Mouse (Mus musculus) granulocyte monocyte progenitor cell, adult 5-6 weeks (primary cell): ENCODE data around the gene Scfd2. TPM values are rescaled to one million over a fixed set of nuclear protein-coding genes. Genes with fewer than 3 reads are reported as not detected.

Experiments
- ATAC-seq: replicated peaks from 2 replicates; pipeline ENCODE4 v1.8.0; 2016; ENCODE audit warnings: mild to moderate bottlenecking, moderate TSS enrichment, inconsistent platforms; ENCODE audit not compliant: poor library complexity, severe bottlenecking
- total RNA-seq, 2 experiments: library from RNA; stranded (forward) in 1 of 2; stranded (reverse) in 1 of 2; fragments of 200-712, 200-1000 nt in 1 of 2; fragments of >200 nt in 1 of 2; fragmentation: Nextera tagmentation in 1 of 2; gene quantifications; 2 replicates each; pipeline ENCODE4 v1.2.3; 2014 to 2017

Gene Scfd2
- total RNA-seq, 2 experiments from 2014 or later, result 24.7 to 25.5 TPM

DNA sequence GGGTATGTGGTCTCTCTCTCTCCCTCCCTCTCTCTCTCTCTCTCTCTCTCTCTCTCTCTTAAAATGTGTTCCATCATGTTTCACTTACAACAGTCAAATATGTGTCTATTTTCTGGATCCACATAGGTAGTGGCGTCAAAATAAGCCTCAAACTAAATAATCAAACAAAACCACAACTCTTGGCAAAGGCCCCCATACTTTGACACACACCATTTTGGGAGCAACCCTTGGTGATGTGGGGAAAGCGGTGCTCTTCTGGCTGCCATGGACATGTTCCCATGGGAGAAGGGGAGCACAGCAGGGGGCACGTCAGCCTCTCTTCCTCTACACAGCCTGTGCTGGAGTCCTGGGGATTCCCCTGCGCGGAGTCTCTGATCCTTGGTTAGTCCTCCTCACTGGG lies 340.6 kb downstream of the Scfd2 start:
- ATAC-seq, result no peak

DNA sequence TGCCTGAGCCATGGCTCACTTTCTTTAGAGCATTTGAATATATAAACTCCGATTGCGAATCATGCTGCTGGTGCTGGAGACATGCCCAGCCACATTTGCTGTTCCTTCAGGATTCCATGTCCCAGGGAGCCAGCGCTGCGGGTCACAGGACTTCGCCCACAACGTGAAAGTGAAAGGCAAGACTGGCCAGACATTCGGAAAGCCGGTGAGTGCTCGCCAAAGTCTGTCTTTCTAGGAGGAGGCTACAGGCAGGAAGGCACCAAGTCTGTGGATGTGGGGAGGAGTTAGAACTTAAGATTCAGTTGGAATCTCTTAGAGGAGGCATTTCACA lies 341.4 kb downstream of the Scfd2 start:
- no peak for ATAC-seq

DNA sequence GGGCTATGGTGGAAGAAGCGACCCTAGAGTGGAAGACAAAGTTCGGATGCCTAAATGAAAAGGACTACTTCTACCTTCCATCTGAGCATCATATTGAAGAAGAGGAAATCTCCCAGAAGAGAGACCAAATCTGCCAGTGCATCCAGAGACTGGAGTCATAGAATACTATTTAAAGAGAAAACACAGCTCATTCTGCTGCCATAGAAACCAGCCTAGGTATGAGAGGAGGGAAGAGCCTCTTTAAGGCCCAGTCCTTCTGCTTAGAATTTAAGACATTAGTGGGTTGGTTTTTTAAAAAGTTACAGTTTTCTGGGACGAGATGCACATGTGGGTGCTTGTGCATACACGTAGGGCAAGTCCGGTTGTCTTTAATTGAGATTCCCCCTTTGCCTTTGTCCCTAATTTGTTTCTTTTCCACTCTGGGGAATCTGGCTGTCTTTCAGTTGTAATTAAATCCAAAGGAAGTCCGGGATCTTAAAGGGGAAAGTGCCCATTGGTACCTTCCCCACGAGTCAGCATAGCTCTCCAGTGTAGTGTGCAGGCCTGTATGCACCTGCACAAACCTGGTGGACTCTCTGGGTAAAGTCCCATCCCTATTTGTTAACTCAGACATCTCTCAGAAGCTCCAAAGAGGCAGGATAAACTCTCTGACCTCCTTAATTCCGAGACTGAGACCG lies 341.9 kb downstream of the Scfd2 start:
- ATAC-seq, result no peak

DNA sequence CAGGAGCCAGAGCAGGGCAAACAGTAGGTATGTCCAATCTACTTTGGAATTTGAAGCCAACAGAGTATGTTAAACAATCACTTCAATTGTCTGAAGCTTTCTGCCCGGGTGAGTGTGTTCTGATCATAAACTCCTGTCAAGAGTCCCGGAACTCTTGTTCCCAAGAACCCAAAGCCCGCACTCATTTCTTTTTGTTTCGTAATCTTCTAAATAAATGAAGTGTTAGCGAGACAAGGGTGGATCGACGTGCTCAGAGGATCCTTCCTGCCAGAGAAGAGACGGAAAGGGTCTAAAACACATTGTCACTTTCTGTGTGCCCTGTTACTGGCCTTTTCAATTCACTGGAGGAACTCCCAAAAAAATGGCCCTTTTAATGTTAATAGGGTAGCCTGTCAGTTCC lies 342.7 kb downstream of the Scfd2 start:
- no peak for ATAC-seq

DNA sequence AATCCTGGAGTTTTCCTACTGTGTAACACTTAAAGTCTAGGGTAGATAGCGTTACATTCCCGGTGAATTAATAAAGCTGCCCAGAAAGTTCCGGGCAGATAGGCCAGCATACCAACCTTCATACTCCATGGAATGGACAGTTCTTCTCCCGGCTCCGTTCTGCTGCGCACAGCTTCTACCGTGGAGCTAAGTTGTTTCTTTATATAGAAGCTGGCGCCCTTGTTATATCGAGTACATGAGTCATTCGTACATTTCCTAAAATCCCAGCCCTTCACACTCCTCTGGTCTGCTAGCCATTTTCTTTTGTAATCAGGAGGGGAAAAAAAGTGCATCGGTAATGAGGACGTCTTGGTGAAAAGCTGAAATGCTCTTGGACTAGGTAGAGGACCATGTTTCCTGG lies 343.5 kb downstream of the Scfd2 start:
- ATAC-seq, result no peak

DNA sequence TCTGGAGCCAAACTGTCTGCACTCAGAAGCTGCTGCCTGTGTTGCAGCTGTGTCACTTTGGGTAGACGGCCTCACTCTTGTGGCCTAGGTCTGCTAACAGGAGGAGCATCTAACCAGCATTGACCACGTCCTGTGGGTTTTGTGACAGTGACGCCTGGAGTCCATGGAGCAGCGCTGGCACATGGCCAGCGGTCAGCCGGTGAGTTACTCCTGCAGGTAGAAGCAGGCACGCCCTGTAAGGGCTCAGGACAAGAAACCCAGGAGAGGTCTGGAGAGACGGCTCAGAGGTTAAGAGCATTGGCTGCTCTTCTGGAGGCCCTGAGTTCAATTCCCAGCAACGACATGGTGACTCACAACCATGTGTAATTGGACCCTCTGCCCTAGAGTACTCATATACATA lies 347.0 kb downstream of the Scfd2 start:
- no peak for ATAC-seq

DNA sequence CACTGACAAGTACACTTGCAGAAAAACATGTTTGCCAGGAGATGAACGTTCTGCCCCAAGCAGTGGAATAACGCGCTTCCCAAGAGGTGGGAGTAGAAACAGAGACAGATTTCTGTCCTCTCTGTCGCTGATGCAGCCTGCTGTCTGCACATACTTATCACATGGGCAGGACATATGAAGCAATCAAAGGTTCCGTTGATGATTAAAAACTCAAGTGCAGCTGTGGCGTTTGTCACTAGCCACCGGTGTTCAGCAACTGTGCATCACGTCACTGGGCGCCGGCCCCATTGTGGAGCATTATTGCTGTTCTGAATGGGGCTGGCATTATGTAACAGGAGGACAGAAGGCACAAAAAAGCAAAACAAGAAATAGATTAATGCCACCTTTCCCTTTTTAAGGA lies 348.4 kb downstream of the Scfd2 start:
- ATAC-seq, result no peak

GRCm38 (mm10) chr5:74180216-74180615 lies 351.3 kb downstream of the Scfd2 start:
- ATAC-seq, result no peak

- ATAC-seq, result no peak
Observed at GRCm38 (mm10) chr5:74175526-74176270, 355.9 kb downstream of the Scfd2 start.

DNA sequence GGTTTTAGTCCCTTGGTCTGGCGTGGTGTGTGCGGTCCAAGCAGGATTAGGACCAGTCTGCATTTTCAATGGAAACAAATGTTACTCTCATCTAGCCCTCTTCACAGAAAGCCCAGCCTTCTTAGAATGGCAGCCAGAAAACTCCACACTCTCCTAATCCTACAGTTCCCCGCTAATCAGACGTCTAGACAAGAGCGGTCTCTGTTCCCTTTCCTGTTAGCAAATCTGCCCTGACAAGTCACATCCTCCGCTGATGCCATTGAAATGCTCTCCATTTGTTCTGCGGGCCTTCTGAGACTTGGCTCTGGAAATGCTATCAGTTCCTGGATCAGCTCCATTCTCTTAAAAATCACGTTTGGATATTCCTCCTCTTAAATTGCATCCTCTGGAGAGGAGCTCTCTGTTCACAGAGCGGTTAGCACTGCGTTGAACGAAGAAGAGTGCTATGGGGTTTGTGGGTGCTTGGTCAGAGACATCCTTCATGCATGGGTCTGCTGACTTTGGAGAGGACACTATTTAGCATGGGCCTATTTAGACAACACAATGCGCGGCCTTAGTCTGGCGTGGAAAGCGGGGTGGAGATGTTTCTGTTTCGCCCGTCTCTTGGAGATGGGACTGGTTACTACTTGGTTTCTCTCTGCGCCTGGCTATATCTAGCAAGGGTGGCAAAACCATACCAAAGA lies 358.3 kb downstream of the Scfd2 start:
- no peak for ATAC-seq

DNA sequence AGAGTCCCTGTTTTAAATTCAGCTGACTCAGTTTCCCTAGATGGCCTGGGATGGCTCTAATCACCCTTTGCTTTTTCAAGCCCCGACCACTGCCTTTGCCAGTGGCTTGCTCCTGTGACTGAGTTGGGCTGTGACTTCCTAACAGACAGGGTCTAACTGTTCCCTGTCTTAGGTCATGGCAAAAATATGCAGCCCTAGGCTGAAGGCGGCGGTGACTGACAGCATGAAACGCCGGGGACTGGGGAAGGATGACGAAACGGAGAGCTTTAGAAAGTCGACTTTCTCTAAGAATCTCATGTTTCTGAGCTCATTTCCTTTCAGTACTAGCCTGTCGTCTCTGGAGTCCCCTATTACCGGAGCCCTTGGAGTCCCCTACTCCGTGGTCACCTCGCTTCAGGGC lies 359.4 kb downstream of the Scfd2 start:
- no peak for ATAC-seq

- ATAC-seq, result no peak
Observed at GRCm38 (mm10) chr5:74171768-74172167, 359.8 kb downstream of the Scfd2 start.

DNA sequence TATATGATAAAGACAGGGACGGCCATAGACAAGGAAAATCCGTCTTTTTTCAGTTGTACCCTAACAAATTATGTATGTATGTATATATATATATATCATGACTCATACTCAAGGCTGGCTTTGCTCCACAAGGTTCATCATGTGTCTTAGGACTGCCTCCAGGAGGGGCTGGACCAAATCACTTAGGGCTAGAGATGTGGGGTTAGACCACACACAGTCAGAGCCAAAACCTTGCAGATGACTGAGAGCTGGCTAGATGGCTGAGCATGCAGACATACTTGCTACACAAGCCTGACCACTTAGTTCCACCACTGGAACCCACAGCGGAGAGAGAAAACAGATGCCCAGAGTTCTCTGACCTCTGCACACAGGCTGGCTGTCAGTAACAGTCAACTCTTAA lies 363.5 kb downstream of the Scfd2 start:
- ATAC-seq, result no peak

DNA sequence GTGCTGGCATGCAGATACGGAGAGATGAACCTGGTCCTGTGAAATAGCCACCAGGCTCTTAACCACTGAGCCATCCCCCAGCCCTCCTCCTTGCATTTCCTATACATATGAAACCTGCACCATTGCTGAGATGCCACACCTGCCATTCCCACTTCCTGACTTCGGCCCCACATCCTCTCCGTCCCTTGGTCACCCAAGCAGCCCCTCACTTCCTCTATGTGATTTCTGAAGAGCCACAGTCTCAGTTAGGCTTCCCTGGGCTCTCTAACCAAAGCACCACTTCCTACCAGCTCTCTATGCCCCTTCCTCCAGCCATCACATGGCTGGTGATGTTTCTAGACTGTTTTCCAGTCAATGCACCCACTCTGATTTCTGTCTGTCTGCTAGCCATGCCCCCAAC lies 364.9 kb downstream of the Scfd2 start:
- ATAC-seq, result peak; percentile 75

GRCm38 (mm10) chr5:74164547-74164946 lies 367.0 kb downstream of the Scfd2 start:
- peak; percentile 43 for ATAC-seq

GRCm38 (mm10) chr5:74163141-74163540 lies 368.4 kb downstream of the Scfd2 start:
- no peak for ATAC-seq

DNA sequence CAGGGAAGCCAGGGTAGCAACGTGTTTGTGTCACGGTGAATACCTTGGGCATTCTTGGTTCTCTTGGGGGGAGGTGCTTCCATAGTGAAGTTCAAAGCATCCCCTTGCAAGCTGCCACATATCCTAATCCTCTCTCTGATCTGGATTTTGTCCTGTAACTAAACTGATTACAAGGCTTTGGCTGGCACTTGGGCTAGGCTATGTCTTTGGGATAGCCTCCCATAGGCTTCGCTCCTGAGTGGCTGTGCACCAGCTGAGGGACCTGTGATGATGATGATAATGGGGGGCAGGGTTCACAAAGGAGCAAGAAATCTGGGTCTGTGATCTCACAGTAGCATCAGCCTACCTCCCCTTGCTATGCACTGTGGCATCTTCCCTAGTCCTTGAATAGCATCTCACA lies 369.5 kb downstream of the Scfd2 start:
- ATAC-seq, result no peak

GRCm38 (mm10) chr5:74161297-74161926 lies 370.1 kb downstream of the Scfd2 start:
- ATAC-seq, result no peak

DNA sequence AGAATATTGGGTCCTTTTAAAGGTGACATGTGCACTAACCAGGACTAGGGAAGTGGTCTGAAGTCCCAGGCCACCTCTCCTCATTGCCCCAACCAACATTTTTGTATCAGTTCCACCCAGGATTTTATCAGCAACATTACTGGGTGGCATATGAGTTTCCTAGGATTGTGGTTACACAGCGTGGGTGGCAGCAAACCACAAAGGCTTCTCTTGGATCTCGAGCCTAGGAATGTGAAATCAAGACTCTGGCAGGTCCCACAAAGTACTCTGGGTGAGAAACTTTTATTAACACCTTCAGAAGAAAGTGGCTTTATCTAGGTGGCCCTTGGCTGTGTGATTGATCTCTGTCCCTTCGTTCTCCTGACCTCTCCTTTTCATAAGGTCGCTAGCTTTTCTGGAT lies 371.2 kb downstream of the Scfd2 start:
- no peak for ATAC-seq

DNA sequence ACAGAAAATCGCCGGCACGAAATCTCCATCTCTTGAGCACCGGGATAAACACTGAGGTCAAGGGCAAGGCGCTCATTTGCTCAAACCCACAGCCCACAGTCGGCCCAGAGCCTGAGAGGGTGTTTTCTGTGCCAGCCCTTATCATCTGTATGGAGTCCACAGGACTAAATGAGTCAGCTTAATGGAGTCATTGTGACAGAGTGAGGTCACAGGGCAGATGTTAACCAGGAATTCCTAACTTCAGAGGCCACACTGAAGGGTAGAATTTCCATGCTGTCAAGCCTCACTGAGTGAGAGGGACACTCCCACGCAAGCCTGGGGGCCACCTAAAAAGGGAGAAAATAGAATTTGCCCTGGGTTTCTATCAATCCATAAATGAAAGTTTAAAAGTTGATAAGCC lies 371.7 kb downstream of the Scfd2 start:
- ATAC-seq, result no peak

DNA sequence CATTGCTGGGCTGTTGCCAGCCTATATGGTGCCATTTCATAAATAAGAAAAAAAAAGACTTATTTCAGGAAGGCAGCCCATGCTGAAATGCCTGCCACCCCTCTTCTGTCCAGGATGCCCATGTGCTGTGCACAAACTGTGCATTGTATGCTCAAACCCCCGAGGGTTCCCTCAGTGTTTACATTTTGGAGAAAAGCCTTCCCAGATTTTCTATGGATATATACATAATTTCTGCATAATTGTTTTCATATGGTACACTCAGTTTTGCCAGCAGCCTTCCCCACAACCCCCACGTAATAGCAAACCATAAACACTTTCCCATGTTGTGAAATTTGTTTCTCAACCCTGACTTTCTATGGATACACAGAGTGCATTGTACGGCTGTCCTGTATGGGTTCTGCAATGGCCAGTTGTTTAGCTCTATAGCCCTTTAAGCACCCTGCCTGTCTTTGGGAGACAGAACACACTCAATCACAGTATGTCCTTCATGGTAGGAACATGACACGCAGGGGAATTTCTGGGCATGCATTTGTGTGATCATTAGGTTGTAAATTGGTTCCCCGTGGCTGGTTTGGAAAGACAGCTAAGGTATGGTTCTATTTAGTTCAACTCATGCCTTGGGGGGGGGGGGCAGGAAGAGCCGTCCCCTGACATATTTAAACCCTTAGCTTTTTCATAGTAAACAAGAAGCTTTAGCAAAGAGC lies 372.5 kb downstream of the Scfd2 start:
- no peak for ATAC-seq
